Mouse (Mus musculus): ENCODE results near the gene Fkbp9. TPM values are rescaled to one million over a fixed set of nuclear protein-coding genes. Genes with fewer than 3 reads are reported as not detected.

The Fkbp9 gene
- polyA plus RNA-seq, 1 experiment, result 10.5 TPM

GRCm38 (mm10) chr6:56796668-56797141 lies 35.2 kb upstream of the Fkbp9 start:
- Histone ChIP-seq H3K27ac (ENCODE audit: control insufficient read depth, insufficient read depth, low read depth, low read length) (peak overlapping the region; percentile 92), H3K4me1 (ENCODE audit: control insufficient read depth, insufficient read depth, low read length) (peaks cover 2% of the 10 kb centered on the region), H3K4me3 (ENCODE audit: control insufficient read depth, low read depth, low read length) (peak overlapping the region; percentile 97), H3K27me3 (ENCODE audit: control insufficient read depth, insufficient read depth, low read length) (no peaks in the 10 kb centered on the region), H3K36me3 (ENCODE audit: control insufficient read depth, insufficient read depth, low read length) (no peaks in the 10 kb centered on the region)
- TF ChIP-seq CTCF (IDR thresholded peaks at IDR 0.05; ENCODE audit: control insufficient read depth, insufficient read depth, insufficient replicate concordance, low read depth, low read length) (no peak), POLR2A (IDR thresholded peaks at IDR 0.05; ENCODE audit: control insufficient read depth, low read depth, low read length) (no peak)

GRCm38 (mm10) chr6:56797311-56798151 lies 34.3 kb upstream of the Fkbp9 start, which contains the start of gene Kbtbd2:
Kbtbd2 (minus strand) TSS chr6:56797813.
- Histone ChIP-seq H3K27ac (ENCODE audit: control insufficient read depth, insufficient read depth, low read depth, low read length) (peak within 1 kb of the TSS; percentile 92), H3K27me3 (ENCODE audit: control insufficient read depth, insufficient read depth, low read length) (no peaks in the 10 kb centered on the region), H3K4me1 (ENCODE audit: control insufficient read depth, insufficient read depth, low read length) (peaks cover 2% of the 10 kb centered on the region), H3K4me3 (ENCODE audit: control insufficient read depth, low read depth, low read length) (peak within 1 kb of the TSS; percentile 97), H3K36me3 (ENCODE audit: control insufficient read depth, insufficient read depth, low read length) (no peaks in the 10 kb centered on the region)
- peak; percentile 60 for TF ChIP-seq POLR2A (IDR thresholded peaks at IDR 0.05; ENCODE audit: control insufficient read depth, low read depth, low read length)
- no peak for TF ChIP-seq CTCF (IDR thresholded peaks at IDR 0.05; ENCODE audit: control insufficient read depth, insufficient read depth, insufficient replicate concordance, low read depth, low read length)

GRCm38 (mm10) chr6:56798152-56798465 lies 33.8 kb upstream of the Fkbp9 start:
- H3K27me3 ChIP-seq (ENCODE audit: control insufficient read depth, insufficient read depth, low read length), result no peaks in the 10 kb centered on the region
- peak overlapping the region; percentile 97 for H3K4me3 ChIP-seq (ENCODE audit: control insufficient read depth, low read depth, low read length)
- H3K4me1 ChIP-seq (ENCODE audit: control insufficient read depth, insufficient read depth, low read length), result peaks cover 2% of the 10 kb centered on the region
- H3K36me3 ChIP-seq (ENCODE audit: control insufficient read depth, insufficient read depth, low read length), result no peaks in the 10 kb centered on the region
- peak overlapping the region; percentile 92 for H3K27ac ChIP-seq (ENCODE audit: control insufficient read depth, insufficient read depth, low read depth, low read length)
- no peak for TF ChIP-seq POLR2A (IDR thresholded peaks at IDR 0.05; ENCODE audit: control insufficient read depth, low read depth, low read length)

- no peaks in the 10 kb centered on the region for H3K36me3 ChIP-seq (ENCODE audit: control insufficient read depth, insufficient read depth, low read length)
- H3K27ac ChIP-seq (ENCODE audit: control insufficient read depth, insufficient read depth, low read depth, low read length), result no peak overlapping the region
- H3K4me1 ChIP-seq (ENCODE audit: control insufficient read depth, insufficient read depth, low read length), result no peaks in the 10 kb centered on the region
- H3K27me3 ChIP-seq (ENCODE audit: control insufficient read depth, insufficient read depth, low read length), result no peaks in the 10 kb centered on the region
- no peak overlapping the region for H3K4me3 ChIP-seq (ENCODE audit: control insufficient read depth, low read depth, low read length)
- no peak for TF ChIP-seq CTCF (IDR thresholded peaks at IDR 0.05; ENCODE audit: control insufficient read depth, insufficient read depth, insufficient replicate concordance, low read depth, low read length)
- TF ChIP-seq POLR2A (IDR thresholded peaks at IDR 0.05; ENCODE audit: control insufficient read depth, low read depth, low read length), result no peak
These were observed 26.8 kb upstream of the Fkbp9 start for GRCm38 (mm10) chr6:56805026-56805425.

GRCm38 (mm10) chr6:56806195-56806594 lies 25.7 kb upstream of the Fkbp9 start:
- Histone ChIP-seq H3K36me3 (ENCODE audit: control insufficient read depth, insufficient read depth, low read length) (no peaks in the 10 kb centered on the region), H3K4me3 (ENCODE audit: control insufficient read depth, low read depth, low read length) (no peak overlapping the region), H3K27ac (ENCODE audit: control insufficient read depth, insufficient read depth, low read depth, low read length) (no peak overlapping the region), H3K4me1 (ENCODE audit: control insufficient read depth, insufficient read depth, low read length) (no peaks in the 10 kb centered on the region), H3K27me3 (ENCODE audit: control insufficient read depth, insufficient read depth, low read length) (no peaks in the 10 kb centered on the region)
- TF ChIP-seq CTCF (IDR thresholded peaks at IDR 0.05; ENCODE audit: control insufficient read depth, insufficient read depth, insufficient replicate concordance, low read depth, low read length) (no peak), POLR2A (IDR thresholded peaks at IDR 0.05; ENCODE audit: control insufficient read depth, low read depth, low read length) (no peak)

- no peak overlapping the region for H3K27ac ChIP-seq (ENCODE audit: control insufficient read depth, insufficient read depth, low read depth, low read length)
- TF ChIP-seq CTCF (IDR thresholded peaks at IDR 0.05; ENCODE audit: control insufficient read depth, insufficient read depth, insufficient replicate concordance, low read depth, low read length), result no peak; the same call in 1 of the 2 replicates
- no peak for TF ChIP-seq POLR2A (IDR thresholded peaks at IDR 0.05; ENCODE audit: control insufficient read depth, low read depth, low read length)
- H3K36me3 ChIP-seq (ENCODE audit: control insufficient read depth, insufficient read depth, low read length), result no peaks in the 10 kb centered on the region
These were observed 23.2 kb upstream of the Fkbp9 start for GRCm38 (mm10) chr6:56808656-56809055.

GRCm38 (mm10) chr6:56813332-56813731 lies 18.5 kb upstream of the Fkbp9 start:
- TF ChIP-seq POLR2A (IDR thresholded peaks at IDR 0.05; ENCODE audit: control insufficient read depth, low read depth, low read length) (no peak), CTCF (IDR thresholded peaks at IDR 0.05; ENCODE audit: control insufficient read depth, insufficient read depth, insufficient replicate concordance, low read depth, low read length) (no peak)
- Histone ChIP-seq H3K4me1 (ENCODE audit: control insufficient read depth, insufficient read depth, low read length) (no peaks in the 10 kb centered on the region), H3K4me3 (ENCODE audit: control insufficient read depth, low read depth, low read length) (no peak overlapping the region), H3K36me3 (ENCODE audit: control insufficient read depth, insufficient read depth, low read length) (no peaks in the 10 kb centered on the region), H3K27me3 (ENCODE audit: control insufficient read depth, insufficient read depth, low read length) (no peaks in the 10 kb centered on the region), H3K27ac (ENCODE audit: control insufficient read depth, insufficient read depth, low read depth, low read length) (no peak overlapping the region)

More at GRCm38 (mm10) chr6:56808656-56809055, 23.2 kb upstream of the Fkbp9 start:
- no peaks in the 10 kb centered on the region for H3K27me3 ChIP-seq (ENCODE audit: control insufficient read depth, insufficient read depth, low read length)
- no peak overlapping the region for H3K4me3 ChIP-seq (ENCODE audit: control insufficient read depth, low read depth, low read length)
- H3K4me1 ChIP-seq (ENCODE audit: control insufficient read depth, insufficient read depth, low read length), result no peaks in the 10 kb centered on the region

Data from testis, adult 2 months (tissue).